Mouse (Mus musculus) inflammation-experienced regulatory T-cells (primary cell): ENCODE results near the gene Cox5a. TPM values are rescaled to one million over a fixed set of nuclear protein-coding genes. Genes with fewer than 3 reads are reported as not detected.

ENCODE experiments used
- polyA plus RNA-seq, 2 experiments: library from polyadenylated mRNA; unstranded; fragments of 100-300 nt; shearing (Covaris generic); gene quantifications; one replicate each; pipeline ENCODE4 v1.2.1; 2017

The Cox5a gene
- 100 to 1,000 TPM; 260 to 294 TPM for polyA plus RNA-seq

GRCm38 (mm10) chr9:57521056-57521911 lies at the start of gene Cox5a:
Gene Cox5a (plus strand): TSS chr9:57521274.

GRCm38 (mm10) chr9:57503622-57504380 lies 17.3 kb upstream of the Cox5a start, which contains the start of gene Rpp25:
Gene Rpp25 (plus strand): TSS chr9:57504026.

GRCm38 (mm10) chr9:57537044-57537727 lies 16.1 kb downstream of the Cox5a start, which contains the start of gene Fam219b:
Gene Fam219b (plus strand): TSS chr9:57537528.

DNA sequence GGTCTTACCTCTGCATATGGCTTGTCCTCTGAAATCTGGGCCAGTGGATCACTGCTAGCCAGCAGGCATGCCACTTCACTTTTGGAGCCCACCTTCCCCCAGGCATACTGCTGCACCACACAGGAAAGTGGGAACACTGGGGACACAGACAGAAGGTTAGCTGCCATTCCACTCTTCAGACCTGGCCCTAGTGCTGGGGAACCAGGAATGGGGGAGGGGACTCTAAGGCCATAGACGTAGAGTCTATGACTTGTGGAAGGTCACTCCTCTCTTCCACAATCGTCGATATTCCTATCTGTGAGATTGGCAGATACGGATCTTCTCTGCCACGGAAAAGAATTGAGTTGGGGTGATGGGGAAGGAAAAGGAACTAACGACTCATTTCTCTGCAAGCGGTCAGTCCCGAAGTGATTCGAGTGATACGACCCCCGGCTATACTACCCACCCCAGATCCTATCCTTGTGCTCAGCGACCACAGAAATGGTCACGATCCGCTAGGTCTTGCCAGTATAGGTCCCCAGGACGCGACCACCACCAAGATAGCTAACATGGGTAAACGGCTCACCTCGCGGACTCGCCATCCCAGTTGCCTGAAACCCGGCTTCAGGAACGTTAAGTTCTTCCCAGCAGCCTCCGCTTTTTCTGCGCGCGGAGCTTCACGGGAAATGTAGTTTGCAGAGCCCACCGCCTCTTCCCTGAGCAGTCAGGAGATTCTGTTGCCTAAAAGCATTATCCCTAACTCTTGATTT lies 31.2 kb downstream of the Cox5a start, which contains the start of gene Mpi:
Mpi (minus strand) TSS at position 625 of the 749 bp plus-strand sequence.

DNA sequence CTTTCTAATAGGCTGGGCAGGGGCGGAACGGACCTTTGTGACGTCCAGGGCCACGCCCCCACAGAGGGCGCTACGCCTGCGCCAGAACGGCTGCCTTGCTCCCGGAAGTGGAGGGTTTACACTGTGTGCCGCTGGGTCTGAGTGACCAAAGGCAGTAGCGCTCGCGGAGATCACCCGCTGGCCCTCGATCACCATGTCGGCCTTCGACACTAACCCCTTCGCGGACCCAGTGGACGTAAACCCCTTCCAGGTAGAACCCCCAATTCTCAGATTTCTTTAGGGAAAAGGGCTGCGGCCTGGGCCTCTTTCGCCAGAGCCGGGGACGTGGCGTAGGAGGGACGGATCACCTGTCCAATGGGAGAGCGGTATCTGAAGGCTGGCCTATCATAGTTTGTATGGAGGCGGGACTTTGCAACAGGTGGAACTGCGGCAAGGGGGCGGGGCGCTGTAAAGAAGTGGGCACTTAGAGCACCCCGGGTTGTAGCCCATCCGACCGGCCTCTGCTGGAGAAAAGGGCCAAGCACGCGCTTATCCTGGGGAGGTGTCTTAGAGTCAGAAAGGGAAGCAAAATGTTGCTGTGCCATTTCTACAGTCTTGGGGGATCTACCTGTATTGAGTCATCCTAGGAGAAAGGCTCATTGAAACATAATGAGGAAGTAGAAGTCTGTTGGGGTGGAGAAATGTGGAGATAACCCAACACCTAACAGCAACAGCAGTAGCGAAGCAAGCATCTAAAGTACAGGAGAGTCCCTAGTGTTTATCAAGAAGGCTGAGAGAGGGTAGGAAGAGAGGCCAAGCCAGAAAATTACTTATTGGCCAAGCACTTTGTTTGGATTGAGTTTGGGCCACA lies 40.0 kb downstream of the Cox5a start, which contains the start of gene Scamp2:
Scamp2 (plus strand) TSS at position 83 of the 850 bp plus-strand sequence.

Other genes with a start within 250 kb of the Cox5a start
- gene Ppcdc, start 81.2 kb upstream of the Cox5a start, polyA plus RNA-seq, result 100 to 1,000 TPM; 114 to 157 TPM
- gene Scamp5, start 53.2 kb upstream of the Cox5a start, polyA plus RNA-seq, result 1 to 10 TPM in 1 of 2 experiments, under 1 TPM in 1; 0.40 to 2.3 TPM
- 1 to 10 TPM in 1 of 2 experiments, under 1 TPM in 1; 0.51 to 3.2 TPM for gene Rpp25, start 17.2 kb upstream of the Cox5a start, polyA plus RNA-seq
- gene Fam219b, start 16.3 kb downstream of the Cox5a start, polyA plus RNA-seq, result 10 to 100 TPM; 22.1 to 26.9 TPM
- gene Mpi, start 31.5 kb downstream of the Cox5a start, polyA plus RNA-seq, result 10 to 100 TPM; 17.6 to 21.5 TPM
- gene Scamp2, start 39.7 kb downstream of the Cox5a start, polyA plus RNA-seq, result 100 to 1,000 TPM in 1 of 2 experiments, 10 to 100 TPM in 1; 91.1 to 103 TPM
- gene Ulk3, start 68.2 kb downstream of the Cox5a start, polyA plus RNA-seq, result 100 to 1,000 TPM in 1 of 2 experiments, 10 to 100 TPM in 1; 82.7 to 102 TPM
- not detected for gene Cplx3, start 85.0 kb downstream of the Cox5a start, polyA plus RNA-seq
- gene Lman1l, start 99.5 kb downstream of the Cox5a start, polyA plus RNA-seq, result not detected
- 100 to 1,000 TPM; 182 to 188 TPM for gene Csk, start 132.4 kb downstream of the Cox5a start, polyA plus RNA-seq
- gene Cyp1a2, start 162.4 kb downstream of the Cox5a start, polyA plus RNA-seq, result not detected
- gene Cyp1a1, start 166.7 kb downstream of the Cox5a start, polyA plus RNA-seq, result not detected
- 10 to 100 TPM; 35.0 to 39.6 TPM for gene Edc3, start 187.3 kb downstream of the Cox5a start, polyA plus RNA-seq
- 100 to 1,000 TPM; 117 to 167 TPM for gene Clk3, start 244.6 kb downstream of the Cox5a start, polyA plus RNA-seq